Mouse (Mus musculus): ENCODE data around the gene Gm20388.

DNA sequence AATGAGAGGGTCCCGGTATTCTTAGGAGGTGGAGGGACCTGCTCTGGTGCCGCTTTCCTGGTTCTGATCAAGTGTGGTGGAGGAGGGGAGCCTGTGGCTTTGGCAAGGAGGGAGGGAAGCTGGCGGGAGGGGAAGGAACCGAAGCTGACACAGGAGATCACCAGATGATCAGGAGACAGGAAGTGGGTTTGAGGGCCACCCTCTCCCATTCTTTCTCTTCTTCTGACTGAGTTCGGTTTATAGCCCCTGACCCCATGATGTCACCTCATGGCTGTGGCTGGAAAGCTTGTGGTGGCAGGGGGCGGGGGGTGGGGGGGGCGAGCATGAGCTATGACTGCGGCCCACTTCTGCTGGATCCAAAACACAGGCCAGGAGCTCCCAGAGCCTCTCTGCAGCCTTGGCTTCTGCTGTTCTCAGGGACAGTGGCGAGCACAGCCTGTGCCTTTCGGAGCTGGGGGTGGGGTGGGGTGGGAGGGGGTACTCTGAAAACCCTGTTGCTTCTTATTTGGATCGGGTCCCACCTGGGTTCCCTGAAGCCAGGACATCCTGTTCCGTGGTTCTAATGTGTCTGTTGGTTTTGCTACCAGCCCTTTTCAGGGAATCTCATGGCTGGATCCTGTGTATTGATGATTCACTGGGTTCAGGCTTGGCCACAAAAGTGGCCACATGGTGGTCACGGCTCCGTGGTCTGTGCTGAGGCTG is 2201.8 kb downstream of the Gm20388 start:
- no peak for TF ChIP-seq CTCF (IDR thresholded peaks at IDR 0.05; ENCODE audit: control insufficient read depth, insufficient read depth, low read length)
- TF ChIP-seq POLR2A (IDR thresholded peaks at IDR 0.05; ENCODE audit: borderline replicate concordance, control insufficient read depth, low read depth, low read length) = no peak

All from bone marrow, adult 2 months (tissue).